Mouse (Mus musculus): ENCODE results near the gene Hist1h2br. TPM values are rescaled to one million over a fixed set of nuclear protein-coding genes. Genes with fewer than 3 reads are reported as not detected.
"Not testable (repeated sequence)": the region's sequence is repeated elsewhere in the genome, so short reads cannot be mapped to it uniquely, and the experiment has no call there.

Gene Hist1h2br
- 13.3 and 14.2 TPM in 2 replicates for polyA plus RNA-seq (2012)

- not testable (repeated sequence) for TF ChIP-seq GATA1 (IDR thresholded peaks at IDR 0.05; ENCODE audit: low read length)
Observed at GRCm38 (mm10) chr13:21833461-21833860, at the start of gene Hist1h2br, which contains the start of gene Hist1h2ap. Hist1h2br (plus strand) TSS chr13:21833743. Hist1h2ap (minus strand) TSS chr13:21833507.

GRCm38 (mm10) chr13:21784311-21784710 is 49.2 kb upstream of the Hist1h2br start:
- no peak for TF ChIP-seq GATA1 (IDR thresholded peaks at IDR 0.05; ENCODE audit: low read length)

- TF ChIP-seq GATA1 (IDR thresholded peaks at IDR 0.05; ENCODE audit: low read length), result no peak
Observed at GRCm38 (mm10) chr13:21786189-21786898, 47.2 kb upstream of the Hist1h2br start.

GRCm38 (mm10) chr13:21786899-21787629 is 46.5 kb upstream of the Hist1h2br start, which contains the start of the genes Hist1h2an and Hist1h2bp:
Hist1h2an (minus strand) TSS chr13:21787218.
Hist1h2bp (plus strand) TSS chr13:21787461.
- not testable (repeated sequence) for TF ChIP-seq GATA1 (IDR thresholded peaks at IDR 0.05; ENCODE audit: low read length)

GRCm38 (mm10) chr13:21787760-21788593 is 45.6 kb upstream of the Hist1h2br start:
- TF ChIP-seq GATA1 (IDR thresholded peaks at IDR 0.05; ENCODE audit: low read length), result no peak

GRCm38 (mm10) chr13:21789925-21790324 is 43.6 kb upstream of the Hist1h2br start:
- TF ChIP-seq GATA1 (IDR thresholded peaks at IDR 0.05; ENCODE audit: low read length), result no peak

- no peak for TF ChIP-seq GATA1 (IDR thresholded peaks at IDR 0.05; ENCODE audit: low read length)
Observed at GRCm38 (mm10) chr13:21790601-21791283, 42.8 kb upstream of the Hist1h2br start.

- no peak for TF ChIP-seq GATA1 (IDR thresholded peaks at IDR 0.05; ENCODE audit: low read length)
Observed at GRCm38 (mm10) chr13:21795584-21795983, 38.0 kb upstream of the Hist1h2br start.

- not testable (repeated sequence) for TF ChIP-seq GATA1 (IDR thresholded peaks at IDR 0.05; ENCODE audit: low read length)
Observed at GRCm38 (mm10) chr13:21810073-21810472, 23.5 kb upstream of the Hist1h2br start, which contains the start of the genes Hist1h2bq and Hist1h2ao. Hist1h2bq (minus strand) TSS chr13:21810197. Hist1h2ao (plus strand) TSS chr13:21810465.

GRCm38 (mm10) chr13:21811539-21811938 is 22.0 kb upstream of the Hist1h2br start, which contains the start of gene Hist1h4m:
Hist1h4m (plus strand) TSS chr13:21811746.
- TF ChIP-seq GATA1 (IDR thresholded peaks at IDR 0.05; ENCODE audit: low read length), result not testable (repeated sequence)

- no peak for TF ChIP-seq GATA1 (IDR thresholded peaks at IDR 0.05; ENCODE audit: low read length)
Observed at GRCm38 (mm10) chr13:21828511-21828910, 5.0 kb upstream of the Hist1h2br start.

GRCm38 (mm10) chr13:21830344-21830743 is 3.2 kb upstream of the Hist1h2br start:
- TF ChIP-seq GATA1 (IDR thresholded peaks at IDR 0.05; ENCODE audit: low read length), result no peak

GRCm38 (mm10) chr13:21831418-21832394 is 1.8 kb upstream of the Hist1h2br start, which contains the start of gene Hist1h4n:
Hist1h4n (minus strand) TSS chr13:21832196.
- TF ChIP-seq GATA1 (IDR thresholded peaks at IDR 0.05; ENCODE audit: low read length), result not testable (repeated sequence)

Measured in G1E-ER4 (cell line).